Mouse (Mus musculus) left cerebral cortex, postnatal 36 days (tissue): ENCODE data around the gene Ino80e. TPM values are rescaled to one million over a fixed set of nuclear protein-coding genes. Genes with fewer than 3 reads are reported as not detected.

ENCODE experiments used
- DNase-seq, 2 experiments: peaks; one replicate each; pipeline ENCODE4 v3.0.0; 2021 to 2022; ENCODE audit warnings: low spot score in 2 of 2, mixed read lengths in 1 of 2
- intact Hi-C: fragments of 180-260 bp; cut with DNase I; formaldehyde crosslinking; loops from one replicate; pipeline ENCODE4 v1.15.1; 2025
- total RNA-seq, 2 experiments: library from RNA; stranded (reverse); gene quantifications; 2 replicates each; pipeline ENCODE4 v1.2.3; 2021

The Ino80e gene
- total RNA-seq, 2 experiments from 2014 or later, result 47.8 to 49.4 TPM

DNA sequence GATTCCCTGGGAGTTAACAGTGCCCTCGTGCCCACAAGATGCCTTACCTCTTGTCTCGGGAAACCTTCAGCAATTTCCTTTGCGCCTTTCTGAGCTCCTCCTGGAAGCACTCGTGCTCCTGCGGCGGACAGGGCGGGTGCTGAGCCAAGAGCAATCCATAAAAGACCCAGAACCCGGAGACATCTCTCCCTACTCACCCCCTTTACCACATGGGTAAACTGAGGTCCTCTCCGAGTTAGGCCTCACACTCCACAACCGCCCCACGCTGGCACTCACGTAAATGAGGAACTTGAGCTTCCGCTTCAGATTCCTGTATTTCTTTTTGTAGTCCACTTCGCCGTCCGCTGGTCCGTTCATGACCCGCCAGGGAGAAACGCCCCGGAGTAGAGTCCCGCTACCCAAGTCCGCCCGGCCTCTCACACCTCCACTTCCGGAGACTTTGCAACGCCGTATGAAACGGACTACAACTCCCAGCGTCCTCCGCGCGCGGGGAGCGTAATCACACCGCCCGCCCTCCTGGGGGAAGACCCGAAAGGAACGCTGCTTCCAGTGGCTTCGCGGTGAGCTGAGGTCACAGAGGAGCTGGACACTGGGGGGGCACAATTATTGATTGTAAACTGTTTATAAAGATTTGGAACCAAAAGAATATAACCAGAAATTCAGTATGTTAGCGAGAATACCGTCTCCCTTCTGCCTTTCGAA lies 597 bp downstream of the Ino80e start, which contains the start of gene Hirip3:
TSS of gene Hirip3 (plus strand) at position 544 of the 702 bp plus-strand sequence.
- intact Hi-C loops, result loop anchor here (1.0 to 2.0 kb wide), 2 partner anchors 21 to 29 kb away; no protein-coding TSS in a partner anchor

DNA sequence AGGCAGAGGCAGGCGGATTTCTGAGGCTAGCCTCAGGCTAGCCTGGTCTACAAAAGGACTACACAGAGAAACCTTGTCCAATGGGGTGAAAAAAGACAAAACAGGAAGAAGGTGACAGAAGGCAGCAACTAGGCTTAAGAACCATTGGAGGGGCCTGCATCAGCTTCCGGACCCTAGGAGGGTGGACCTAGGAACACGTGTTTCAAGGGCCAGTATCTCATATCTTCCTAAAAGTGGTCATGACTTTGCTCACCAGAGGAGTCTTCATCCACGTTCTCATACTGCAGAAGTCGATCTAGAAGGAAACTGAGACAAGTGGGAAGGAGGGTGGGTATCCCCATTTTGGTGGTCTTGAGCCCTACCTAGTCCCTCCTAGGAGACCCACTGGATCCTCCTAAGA lies 1.2 kb downstream of the Ino80e start:
- intact Hi-C loops, result no loop called here
- DNase-seq, result no peak

More for the DNA sequence above, 597 bp downstream of the Ino80e start, which contains the start of gene Hirip3:
- DNase-seq, result peak; percentile 95

DNA sequence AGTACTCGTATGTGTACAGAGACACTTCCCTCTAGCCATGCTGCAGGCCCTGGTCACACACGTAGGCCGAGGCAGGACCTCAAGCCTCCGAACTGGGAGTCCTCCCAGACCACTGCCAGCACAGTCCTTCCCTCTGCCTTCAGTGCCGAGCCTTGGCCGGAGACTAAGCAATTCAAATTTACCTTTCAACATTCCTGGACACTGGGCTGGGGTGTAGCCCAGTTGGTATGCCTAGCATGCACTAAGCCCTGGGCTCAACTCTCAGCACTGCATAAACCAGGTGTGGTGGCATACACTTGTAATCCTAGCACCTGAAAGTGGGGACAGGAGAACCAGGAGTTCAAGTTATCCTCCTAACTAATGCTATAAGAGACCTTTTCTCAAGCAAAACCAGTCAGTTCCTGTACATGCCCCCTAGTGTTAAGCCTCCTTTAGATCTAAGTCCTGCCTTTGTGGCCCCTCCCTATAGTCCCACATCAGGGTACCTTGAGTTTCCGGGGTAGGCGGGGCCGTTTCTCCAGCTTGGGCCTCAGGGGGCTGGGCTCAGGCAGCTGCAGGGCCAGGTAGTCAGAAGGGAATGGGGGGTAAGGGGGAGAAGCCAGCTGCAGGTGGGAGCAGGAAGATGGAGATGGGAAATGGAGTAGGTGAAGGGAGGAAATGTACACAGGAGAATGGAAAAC lies 5.3 kb downstream of the Ino80e start:
- intact Hi-C loops, result no loop called here
- no peak for DNase-seq

DNA sequence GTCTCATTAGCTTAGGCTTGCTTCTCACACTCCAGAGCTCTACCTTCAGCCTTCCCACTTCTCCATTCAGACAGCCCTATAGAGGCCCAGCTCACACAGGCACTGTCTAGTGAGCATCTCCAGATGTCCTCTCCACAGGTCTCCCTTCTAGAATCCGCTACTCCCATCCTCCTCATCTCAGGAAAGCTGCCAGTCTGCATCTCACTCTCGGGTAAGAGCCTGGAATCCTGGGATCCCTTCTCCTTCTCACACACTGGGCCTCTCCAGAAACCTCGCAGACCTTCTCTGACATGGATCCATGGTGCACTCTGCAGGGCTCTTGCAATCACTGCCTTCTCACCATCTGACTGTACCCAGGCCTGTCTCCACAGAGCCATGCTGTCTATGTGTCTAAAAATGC lies 6.5 kb downstream of the Ino80e start:
- intact Hi-C loops, result no loop called here

DNA sequence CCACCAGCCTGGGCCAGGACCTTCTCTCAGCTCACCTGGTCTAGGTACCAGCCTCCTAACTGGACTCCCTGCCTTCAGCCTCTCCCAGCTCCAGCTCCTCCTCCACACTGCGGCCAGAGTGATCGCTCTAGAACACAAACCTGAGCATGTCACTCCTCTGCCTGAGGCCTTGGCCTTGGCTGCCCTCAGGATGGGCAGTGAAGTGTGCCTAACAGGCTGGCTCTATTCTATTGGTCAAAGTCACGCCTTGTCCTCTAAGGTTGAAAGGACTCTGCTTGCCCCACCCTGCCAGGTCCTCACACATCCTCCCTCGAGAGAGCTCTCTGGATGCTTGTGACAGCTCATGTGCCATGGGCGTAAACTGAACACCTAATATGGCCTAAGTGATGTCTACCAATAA lies 8.7 kb downstream of the Ino80e start:
- no peak for DNase-seq
- intact Hi-C loops, result no loop called here

More for the DNA sequence above, 6.5 kb downstream of the Ino80e start:
- DNase-seq, result no peak

DNA sequence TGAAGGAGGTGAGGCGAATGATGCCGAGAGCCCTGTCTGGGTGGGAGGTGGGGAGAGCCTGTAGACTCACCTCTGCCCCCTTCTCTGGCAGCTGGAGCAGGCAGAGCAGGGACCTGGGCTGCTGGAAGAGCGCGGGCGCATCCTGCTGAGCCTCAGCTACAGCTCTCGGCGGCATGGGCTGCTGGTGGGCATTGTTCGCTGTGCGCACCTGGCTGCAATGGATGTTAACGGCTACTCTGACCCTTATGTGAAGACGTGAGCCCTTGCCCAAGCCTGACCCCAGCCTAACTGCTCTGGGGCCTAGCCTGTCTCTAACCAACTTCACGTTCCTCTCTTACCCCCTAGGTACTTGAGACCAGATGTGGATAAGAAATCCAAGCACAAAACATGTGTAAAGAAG lies 11.0 kb downstream of the Ino80e start:
- no peak for DNase-seq
- intact Hi-C loops, result no loop called here

DNA sequence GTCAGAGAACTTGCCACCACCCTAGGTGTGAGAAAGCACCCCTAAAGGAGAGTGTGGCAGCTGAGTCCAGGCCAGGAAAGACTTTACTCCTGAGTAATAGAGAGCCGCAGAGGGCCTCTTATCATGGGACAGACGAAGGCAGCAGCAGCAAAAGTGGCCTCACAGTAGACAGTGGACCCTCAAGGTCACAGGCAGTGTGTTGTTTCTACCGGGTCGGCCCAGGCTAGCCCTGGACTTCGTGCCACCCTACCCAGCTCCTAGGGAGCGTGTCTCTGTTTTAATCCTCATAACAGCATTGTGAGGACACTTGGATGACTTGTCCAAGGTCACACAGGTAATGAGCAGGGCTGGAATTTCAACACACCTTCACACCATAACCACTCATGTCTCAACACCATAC lies 12.0 kb downstream of the Ino80e start:
- DNase-seq, result no peak
- intact Hi-C loops, result no loop called here

DNA sequence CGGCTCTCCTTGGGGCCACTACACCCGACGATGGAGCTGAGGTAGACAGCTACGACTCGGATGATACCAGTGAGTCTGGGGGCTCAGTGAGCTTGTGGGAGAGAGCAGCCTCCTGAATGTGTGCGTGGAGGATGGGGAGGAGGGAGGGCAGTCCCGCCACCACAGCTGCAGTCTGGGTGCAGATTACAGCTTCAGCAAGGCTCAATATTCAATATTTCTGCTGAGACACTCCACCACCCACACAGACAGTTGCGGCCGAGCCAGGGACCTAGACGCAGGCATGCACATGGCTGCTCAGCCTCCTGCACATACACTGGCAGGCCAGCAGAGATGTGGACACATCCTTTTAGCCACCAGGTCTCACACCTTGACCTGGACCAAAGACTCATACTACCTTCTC lies 13.4 kb downstream of the Ino80e start:
- peak; percentile 47 to 69 for DNase-seq
- intact Hi-C loops, result no loop called here

DNA sequence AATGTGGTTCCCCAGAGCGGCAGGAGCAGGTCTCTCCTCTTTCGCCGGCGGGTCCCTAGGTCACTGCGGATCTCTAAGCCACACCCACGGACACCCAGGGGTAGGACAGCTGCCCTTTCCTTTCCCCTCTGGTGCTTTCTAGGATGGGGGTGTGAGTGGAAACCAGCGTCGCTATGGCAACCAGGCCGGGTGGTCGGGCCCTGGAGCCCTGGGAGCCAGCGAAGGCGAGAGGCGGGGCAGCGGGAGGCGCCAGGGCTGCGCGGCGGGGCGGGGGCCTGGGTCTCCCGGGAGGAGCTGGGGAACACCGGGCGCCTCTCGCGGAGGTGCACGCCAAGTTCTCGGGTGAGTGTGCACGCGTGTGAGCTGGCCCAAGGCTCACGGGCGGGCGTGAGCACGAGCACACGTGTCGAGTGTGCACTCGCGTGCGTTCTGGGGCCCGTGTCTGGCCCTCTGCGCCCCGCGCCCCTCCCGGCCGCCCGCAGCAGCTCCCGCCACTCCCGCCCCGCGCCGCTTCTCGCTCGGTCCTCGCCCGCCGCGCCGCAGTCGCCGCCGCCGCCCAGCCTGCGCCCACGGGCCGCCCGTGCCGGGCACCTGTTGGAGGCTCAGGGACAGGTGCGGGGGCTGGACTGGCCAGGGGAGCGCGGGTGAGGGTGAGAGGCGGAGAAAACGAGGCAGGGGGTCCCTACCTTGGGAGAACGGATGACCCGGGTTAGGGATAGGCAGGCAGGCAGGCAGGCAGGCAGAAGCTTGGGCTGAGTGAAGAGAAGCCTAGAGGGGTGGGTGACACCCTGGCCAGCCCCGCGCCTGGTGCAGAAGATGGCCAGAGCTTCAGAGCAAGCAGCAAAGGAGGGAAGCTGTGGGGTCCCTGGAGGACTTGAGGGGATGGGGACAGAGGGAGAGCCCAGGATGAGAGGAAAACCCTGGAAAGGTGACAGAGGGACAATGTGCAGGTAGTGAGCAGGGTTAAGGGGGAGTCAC lies 14.5 kb downstream of the Ino80e start:
- intact Hi-C loops, result no loop called here
- no peak for DNase-seq

DNA sequence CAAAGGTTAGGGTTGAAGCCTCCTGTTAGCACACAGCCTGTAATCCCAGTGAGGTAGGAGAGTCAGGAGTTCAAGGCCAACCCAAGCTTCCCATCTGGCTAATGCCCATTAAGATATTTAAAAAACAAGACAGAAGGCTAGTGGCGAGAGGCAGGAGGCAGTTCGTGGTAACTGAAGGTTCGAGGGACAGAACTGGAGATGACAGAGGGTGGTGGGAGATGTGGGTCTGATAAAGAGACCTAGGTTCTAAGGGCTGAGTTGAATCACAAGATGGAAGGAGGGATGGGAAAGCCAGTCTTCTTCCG lies 15.1 kb downstream of the Ino80e start, which contains the start of gene Doc2a:
TSS of gene Doc2a (plus strand) at position 301 of the 305 bp plus-strand sequence.
- DNase-seq, result no peak
- intact Hi-C loops, result no loop called here

DNA sequence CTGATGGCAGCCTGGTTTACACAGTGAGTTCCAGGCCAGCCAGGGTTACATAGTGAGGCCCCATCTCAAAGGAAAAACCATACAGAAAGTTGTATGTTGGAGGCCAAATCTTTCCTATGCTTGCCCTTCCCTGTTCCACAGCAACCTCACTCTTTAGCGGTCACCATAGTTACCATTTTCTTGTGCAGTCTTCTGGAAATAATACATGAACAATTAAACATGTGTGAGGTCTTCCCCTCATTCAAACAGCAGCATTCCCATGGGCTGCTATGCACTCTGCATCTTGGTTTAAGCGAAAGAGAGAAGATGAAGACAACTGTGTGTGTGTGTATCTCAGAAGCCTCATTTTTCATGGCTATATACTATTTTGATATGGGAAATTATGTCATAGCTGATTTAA lies 16.7 kb downstream of the Ino80e start:
- no peak for DNase-seq
- intact Hi-C loops, result no loop called here

DNA sequence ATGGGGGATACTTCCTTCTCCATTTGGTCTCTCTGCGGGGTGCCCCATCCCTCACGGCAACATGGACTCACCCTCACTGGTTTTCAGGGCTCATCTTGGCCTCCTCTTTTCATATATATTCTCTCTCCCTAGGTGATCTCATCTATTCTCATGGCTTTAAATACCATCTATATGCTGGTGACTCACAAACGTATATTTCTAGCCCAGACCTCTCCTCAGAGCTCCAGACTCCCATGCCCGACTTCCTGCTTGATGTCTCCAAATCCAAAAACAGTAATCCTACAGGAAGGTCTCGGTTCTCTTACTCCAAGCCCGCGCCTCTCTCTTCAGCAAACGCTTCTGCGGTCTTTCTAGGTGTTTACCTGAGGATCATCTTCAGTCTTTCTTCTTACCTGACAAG lies 18.9 kb downstream of the Ino80e start:
- intact Hi-C loops, result no loop called here
- no peak for DNase-seq

DNA sequence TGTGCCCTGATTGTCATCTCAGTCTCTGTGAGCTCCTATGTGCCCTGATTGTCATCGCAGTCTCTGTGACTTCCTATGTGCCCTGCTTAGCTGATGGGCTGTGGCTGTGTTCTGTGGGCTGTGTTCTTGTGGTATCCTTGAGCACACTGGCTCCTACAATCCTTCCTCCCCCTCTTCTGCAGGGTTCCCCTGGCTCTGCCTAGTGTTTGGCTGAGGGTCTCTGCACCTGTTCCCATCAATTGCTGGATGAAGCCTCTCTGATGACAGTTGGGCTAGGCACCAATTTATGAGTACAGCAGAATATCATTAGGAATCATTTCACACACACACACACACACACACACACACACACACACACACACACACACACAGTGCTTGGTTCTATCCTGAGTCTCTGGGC lies 28.9 kb downstream of the Ino80e start:
- intact Hi-C loops, result no loop called here
- DNase-seq, result no peak

DNA sequence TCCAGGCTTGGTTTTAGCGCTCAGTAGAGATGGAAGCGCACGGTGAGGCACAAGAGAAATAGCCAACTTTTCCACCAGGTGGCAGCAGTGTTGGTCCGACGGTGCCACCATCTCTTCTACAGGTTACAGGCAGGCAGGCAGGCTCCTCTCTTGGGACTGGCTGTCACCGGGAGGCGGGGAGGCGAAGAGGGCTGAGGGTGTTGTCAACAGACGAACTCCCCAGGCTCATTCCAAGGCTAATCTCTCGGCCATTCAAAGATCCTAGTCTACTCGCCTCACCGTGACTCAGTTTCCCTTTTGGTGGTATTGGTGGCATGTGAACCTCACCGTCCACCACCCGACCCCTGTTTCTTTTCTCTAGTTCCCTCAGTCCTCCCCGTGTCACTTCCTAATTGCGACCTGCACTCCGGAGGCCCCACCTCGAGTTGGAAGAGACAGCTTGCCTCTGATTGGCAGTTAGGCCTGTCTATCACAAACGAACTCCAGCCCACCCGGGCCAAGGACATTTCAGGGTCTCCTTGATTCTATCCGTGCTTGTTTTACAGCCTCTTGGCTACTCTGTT lies 30.1 kb downstream of the Ino80e start:
- DNase-seq, result peak; percentile 71 to 73
- intact Hi-C loops, result loop anchor here (1.0 kb wide), 1 partner anchor 30 kb away; the partner anchor contains the start of gene Ino80e

DNA sequence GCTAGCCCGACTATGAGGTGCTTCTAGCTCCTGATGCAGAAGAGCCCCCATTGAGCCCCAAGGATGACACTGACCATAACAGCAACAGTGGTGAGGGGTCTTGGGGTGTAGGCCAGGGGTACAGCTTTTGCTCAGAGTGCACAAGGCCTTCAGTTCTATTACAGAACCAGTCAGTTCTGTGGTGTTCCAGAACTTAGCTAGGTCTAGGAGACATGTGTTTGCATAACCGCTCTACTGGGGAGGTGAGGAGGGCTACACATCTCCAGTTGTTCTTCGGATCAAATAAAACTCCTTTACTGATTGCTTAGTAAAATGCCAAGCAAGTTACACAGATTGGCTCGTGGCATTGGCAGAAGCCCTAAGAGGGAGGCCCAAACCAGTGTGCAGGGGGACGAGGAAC lies 30.6 kb downstream of the Ino80e start, which contains the start of gene 4930451I11Rik:
TSS of gene 4930451I11Rik (minus strand) at position 101 of the 400 bp plus-strand sequence.
- intact Hi-C loops, result loop anchor here (2.0 kb wide), 1 partner anchor 279 kb away; no protein-coding TSS in a partner anchor
- no peak for DNase-seq

DNA sequence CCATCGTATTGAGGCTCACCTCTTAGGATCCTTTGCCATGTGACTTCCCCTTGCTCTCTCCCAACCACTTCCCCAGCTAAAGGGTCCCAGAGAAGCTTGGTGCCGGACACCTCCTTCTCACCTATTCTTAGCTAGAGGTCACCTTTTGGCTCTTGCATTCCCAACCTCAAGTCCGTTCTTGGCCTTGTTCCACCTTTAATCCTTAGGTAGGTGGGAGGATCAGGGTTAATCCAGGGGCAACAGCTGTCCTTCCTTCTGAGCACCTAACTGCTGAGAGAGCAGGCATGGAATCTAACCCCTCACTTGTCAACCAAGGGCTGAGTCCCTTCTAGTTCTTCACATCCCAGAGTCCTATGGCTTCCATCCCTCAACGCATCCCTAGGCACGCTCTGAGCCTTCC lies 36.2 kb downstream of the Ino80e start:
- DNase-seq, result no peak
- intact Hi-C loops, result no loop called here

DNA sequence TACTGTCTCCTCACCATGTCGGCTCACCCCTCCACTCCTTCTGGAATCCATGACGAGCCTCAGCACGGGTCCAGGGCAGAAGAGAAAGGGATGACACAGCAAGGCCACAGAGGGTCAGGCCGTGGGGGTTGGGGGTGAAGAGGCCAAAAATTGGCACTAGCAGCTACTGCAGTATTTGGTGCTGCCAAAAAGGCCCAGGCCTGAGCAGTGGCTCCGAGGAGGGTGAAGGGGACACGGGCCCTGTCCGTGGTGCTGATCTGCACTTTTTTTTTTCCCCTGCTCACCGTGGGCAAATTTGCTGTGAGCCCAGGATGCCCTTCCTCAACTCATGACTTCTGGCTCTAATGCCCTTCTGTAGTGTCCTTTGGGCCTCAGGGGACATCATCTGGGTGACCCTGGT lies 36.8 kb downstream of the Ino80e start:
- intact Hi-C loops, result no loop called here
- no peak for DNase-seq

DNA sequence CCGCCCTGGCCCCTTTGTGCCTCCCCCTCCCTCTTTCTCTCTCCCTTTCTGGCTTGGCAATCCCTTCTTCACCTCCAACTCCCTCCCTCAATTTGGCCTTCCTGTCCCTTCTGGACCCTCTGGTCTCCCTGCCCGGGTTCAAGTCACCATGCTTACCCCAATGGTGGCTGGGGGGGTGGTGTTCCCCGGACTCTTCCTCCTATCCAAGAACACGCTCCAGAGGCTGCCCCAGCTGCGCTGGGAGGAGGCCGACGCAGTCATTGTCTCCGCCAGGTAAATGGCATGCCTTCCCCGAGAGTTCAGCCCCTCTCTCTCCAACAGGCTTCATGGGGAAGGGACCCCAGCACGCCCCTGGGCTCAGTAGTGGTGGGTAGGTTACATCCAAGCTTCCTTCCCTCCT lies 38.2 kb downstream of the Ino80e start:
- intact Hi-C loops, result no loop called here
- no peak for DNase-seq

DNA sequence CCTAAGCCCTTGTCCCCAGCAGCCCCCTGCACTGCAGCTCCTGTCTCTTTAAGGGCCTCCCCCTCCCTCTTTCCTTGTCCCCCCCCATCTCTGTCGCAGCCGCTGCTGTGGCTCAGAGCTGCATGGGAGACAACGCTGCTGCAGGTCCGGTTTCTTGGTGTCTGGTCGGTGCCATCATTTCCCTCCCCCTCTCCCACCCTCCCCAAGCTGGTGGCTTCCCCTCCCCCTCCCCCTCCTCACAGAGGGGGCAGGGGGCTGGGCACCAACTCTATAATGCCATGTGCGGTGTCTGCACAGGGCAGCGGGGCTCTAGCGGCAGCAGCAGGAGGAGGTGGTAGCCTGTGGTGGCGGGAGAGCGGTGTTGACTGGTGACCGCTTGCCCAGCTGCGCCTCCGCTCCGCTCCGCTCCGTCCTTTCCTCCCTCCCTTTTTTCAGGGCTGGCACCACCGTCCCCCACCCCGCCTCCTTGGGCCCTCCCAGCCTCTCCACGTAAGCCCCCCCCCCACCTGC lies 38.9 kb downstream of the Ino80e start:
- DNase-seq, result peak in 1 of 2 experiments; percentile 43
- intact Hi-C loops, result no loop called here
